Mouse (Mus musculus): ENCODE measurements around the gene Tgm1. TPM values are rescaled to one million over a fixed set of nuclear protein-coding genes. Genes with fewer than 3 reads are reported as not detected.

Tgm1 gene
- total RNA-seq, 1 experiment from 2014 or later: 1.3 TPM

DNA sequence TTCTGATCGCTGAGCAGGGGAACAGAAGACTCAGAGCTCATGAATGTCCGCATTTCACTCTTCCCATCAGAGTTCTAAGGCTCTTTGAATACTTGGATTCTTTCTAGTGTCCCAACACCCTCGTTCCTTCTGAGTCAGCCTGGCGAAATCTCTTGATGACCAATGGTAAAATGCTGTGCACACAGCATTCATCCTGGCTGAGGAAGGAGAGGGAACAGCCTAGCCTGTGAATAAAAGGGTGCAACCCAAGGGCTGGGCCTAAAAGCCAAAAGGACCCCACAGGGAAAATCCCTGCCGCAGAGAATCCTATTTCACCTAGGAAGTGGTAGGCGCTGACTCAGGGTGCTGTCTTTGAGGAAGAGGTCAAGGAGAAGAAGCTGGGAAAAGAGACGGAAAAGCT is 16.4 kb upstream of the Tgm1 start:
- no peak for ATAC-seq (replicated peaks in 1 of 2; ENCODE audit: insufficient read depth in 1 of 2, low FRiP score in 2 of 2, low TSS enrichment in 1 of 2, low read depth in 1 of 2, poor library complexity in 2 of 2, severe bottlenecking in 2 of 2)

DNA sequence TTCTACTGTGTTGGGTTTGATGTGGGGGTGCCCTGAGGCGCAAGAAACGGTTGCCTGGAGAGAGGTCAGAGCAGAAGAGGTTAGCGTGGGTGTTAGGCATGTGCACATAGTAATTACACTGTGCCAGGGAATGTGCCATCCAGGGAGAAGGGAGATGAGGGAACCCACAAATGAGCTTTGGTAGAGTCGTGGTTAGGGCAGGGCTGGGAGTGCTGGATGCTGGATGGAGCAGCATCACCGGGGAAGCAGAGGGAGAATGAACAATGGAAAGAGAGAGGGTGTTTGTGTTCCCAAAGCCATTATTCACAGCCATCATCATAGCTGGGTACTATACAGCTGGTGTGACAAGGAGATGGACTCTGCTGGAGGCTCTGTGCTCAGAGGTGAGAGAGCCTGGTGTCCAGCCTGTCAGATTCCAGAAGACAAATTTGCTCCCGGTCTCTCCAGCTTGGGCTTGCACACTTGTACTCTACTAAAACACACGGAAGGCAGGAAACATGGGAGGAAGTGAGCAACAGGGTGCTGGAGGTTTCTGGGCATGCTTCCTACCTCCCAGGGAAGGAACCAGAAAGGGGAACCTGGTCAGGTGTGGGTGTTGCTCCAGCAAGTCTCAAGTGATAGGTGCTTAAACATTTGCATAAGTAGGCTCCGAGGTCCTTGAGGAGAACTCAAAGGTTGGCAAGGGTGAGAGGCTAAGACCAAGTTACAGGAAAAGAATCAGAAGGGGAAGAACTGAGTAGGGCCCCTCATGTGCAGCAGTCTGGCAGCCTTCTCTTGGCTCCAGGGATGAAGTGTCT is 14.4 kb upstream of the Tgm1 start:
- ATAC-seq (replicated peaks in 1 of 2; ENCODE audit: insufficient read depth in 1 of 2, low FRiP score in 2 of 2, low TSS enrichment in 1 of 2, low read depth in 1 of 2, poor library complexity in 2 of 2, severe bottlenecking in 2 of 2): peak in 1 of 2 experiments; percentile 30; a peak in 1 of 4 replicates

DNA sequence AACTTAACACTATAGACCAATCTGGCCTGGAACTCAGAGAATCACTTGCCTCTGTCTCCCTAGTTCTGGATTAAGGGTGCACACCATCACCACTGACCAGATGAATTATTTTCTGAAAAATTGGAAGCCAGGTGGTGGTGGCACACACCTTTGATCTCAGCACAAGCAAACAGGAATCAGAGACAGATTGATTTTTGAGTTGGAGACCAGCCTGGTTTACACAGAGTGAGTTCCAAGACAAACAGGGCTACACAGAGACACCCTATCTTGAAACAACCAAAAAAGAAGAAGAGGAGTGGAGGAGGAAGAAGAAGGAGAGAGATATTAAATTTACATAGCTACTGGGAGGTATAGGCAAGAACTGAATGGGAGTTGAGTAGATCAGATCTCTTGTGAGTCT is 12.5 kb upstream of the Tgm1 start:
- no peak for ATAC-seq (replicated peaks in 1 of 2; ENCODE audit: insufficient read depth in 1 of 2, low FRiP score in 2 of 2, low TSS enrichment in 1 of 2, low read depth in 1 of 2, poor library complexity in 2 of 2, severe bottlenecking in 2 of 2)

DNA sequence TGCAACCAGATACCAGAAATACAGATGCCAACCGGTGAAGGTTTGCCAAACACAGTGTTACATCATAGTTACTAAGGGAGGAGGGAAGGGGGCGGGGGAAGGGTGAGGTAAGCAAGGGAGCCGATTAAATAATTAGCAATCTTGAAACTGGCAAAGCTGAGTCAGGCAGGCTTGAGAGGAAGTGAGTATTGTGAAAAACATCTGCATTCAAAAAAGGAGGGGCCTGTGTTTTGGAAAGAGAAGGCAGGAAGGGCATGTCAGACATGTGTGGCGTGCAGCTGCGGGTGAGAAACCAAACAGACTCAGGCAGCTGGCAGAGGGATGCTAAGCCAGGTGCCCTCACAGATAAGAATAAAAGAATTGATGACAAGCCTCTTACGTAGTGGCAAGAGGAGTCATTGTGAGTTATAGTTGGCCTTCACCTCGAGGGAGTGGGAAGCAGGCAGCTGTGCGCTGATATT is 10.7 kb upstream of the Tgm1 start:
- ATAC-seq (replicated peaks in 1 of 2; ENCODE audit: insufficient read depth in 1 of 2, low FRiP score in 2 of 2, low TSS enrichment in 1 of 2, low read depth in 1 of 2, poor library complexity in 2 of 2, severe bottlenecking in 2 of 2): peak; percentile 66 to 72

DNA sequence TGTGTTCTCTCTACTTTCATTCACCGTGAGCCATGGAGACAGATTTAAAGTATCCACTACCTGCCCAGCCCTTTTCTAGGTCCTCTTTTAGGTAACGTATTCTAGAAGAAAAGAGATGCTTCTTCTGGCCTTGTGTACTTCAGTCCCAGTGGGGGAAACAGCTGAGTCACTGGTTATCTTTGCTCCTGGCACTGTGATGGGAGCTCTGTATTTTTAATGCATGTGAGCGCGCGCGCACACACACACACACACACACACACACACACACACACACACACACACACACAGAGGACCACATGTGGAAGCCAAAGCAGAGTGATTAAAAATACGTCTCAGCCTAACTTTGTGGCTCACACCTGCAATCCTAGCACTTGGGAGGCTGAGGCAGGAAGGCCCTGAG is 9.7 kb upstream of the Tgm1 start:
- no peak for ATAC-seq (replicated peaks in 1 of 2; ENCODE audit: insufficient read depth in 1 of 2, low FRiP score in 2 of 2, low TSS enrichment in 1 of 2, low read depth in 1 of 2, poor library complexity in 2 of 2, severe bottlenecking in 2 of 2)

DNA sequence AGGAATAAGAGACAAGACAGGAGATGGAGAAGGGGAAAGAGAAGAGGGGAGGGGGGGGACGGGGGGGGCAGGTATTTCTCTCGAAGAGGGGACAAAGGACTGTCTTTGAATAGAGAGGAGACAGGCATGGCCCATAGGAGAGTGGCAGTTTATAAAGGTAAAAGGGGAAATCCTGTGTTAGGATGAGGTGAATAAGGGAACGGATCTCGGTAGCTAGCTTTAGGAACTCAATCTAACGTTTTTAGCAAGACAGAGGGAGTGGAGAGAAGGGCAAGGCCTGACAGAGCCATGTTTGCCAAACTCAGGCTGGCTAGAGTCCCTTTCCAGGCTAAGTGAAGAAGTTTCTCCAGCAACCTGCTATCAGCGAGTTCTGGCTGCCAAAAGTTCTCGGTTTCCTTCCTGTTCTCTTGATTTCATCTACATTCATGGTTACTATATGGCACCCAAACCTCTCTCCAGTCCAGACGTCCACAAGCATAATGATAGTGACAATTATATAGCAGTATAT is 8.8 kb upstream of the Tgm1 start:
- no peak for ATAC-seq (replicated peaks in 1 of 2; ENCODE audit: insufficient read depth in 1 of 2, low FRiP score in 2 of 2, low TSS enrichment in 1 of 2, low read depth in 1 of 2, poor library complexity in 2 of 2, severe bottlenecking in 2 of 2)

DNA sequence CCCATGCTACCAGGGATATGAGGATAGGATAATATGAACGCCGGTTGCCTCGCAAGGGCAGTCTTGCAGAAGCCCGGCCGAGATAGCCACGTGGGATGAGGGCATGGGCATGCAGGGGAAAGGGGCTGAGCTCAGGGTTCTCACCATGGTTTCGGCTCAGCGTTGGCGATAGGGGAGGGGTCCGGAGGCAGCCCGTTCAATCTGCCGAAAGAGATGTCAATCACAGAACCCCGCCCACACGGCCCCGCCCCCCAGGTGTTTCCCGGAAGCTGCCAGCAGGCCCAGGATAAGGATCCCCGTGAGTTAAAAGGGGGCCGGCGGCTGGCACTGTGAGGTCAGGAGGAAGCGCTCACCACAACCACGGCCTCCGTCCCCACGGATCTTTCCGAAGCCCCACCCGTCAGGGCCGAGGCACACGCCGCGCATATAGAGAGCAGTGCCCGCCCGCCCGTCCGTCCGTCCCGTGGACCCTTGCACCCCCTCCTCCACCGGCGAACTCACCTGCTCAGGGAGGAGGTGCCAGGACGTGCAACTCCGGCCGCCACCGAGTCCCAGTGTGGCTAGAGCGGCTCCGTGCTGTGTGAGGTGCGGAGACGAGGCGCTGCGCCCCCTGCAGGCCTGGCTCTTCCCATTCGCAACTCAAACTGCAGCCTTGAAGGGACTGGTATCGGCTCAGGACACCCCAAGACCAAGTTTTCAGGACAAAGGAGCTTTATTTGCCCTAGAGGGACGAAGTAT is 8.1 kb upstream of the Tgm1 start, which contains the start of gene Rabggta:
Rabggta (minus strand) TSS at position 564 of the 738 bp plus-strand sequence.
- ATAC-seq (replicated peaks in 1 of 2; ENCODE audit: insufficient read depth in 1 of 2, low FRiP score in 2 of 2, low TSS enrichment in 1 of 2, low read depth in 1 of 2, poor library complexity in 2 of 2, severe bottlenecking in 2 of 2): peak; percentile 70 to 71

DNA sequence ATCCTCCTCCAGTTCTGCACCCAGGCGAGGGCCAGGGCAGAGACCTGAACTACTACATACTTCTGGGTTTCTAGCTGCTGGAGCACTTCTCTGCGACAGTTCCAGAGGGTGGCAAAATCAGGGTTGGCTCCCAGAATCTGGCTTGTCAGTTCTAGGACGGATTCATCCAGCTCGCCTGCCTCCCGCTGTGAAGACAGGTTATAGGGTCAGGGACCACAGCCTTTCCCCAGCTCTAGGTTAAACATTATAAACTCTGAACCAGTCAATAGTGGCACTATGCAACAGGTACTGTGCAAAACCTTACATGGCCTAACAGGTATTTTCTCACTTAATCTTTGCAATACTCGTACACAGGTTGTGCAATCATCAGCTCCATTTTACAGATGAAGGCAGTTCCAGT is 7.3 kb upstream of the Tgm1 start:
- ATAC-seq (replicated peaks in 1 of 2; ENCODE audit: insufficient read depth in 1 of 2, low FRiP score in 2 of 2, low TSS enrichment in 1 of 2, low read depth in 1 of 2, poor library complexity in 2 of 2, severe bottlenecking in 2 of 2): no peak

DNA sequence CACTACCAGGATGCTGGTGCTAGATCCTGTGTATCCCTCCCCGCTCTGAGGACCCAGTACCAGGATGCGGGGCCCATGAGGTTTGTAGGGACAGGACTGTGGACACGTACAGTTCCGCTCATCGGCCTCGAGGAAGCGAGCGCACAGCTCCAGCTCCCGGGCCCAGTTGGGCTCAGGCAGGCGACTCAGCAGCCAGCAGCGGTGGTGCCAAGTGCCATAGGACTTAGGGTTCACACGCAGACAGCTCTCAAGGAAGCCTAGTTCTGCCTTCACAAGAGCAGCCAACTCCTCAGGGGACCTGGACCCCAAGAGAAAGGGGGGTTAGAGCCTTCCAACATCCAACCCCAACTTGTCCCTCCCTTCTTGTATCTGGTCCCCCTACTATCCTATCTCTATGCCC is 6.9 kb upstream of the Tgm1 start:
- no peak for ATAC-seq (replicated peaks in 1 of 2; ENCODE audit: insufficient read depth in 1 of 2, low FRiP score in 2 of 2, low TSS enrichment in 1 of 2, low read depth in 1 of 2, poor library complexity in 2 of 2, severe bottlenecking in 2 of 2)

DNA sequence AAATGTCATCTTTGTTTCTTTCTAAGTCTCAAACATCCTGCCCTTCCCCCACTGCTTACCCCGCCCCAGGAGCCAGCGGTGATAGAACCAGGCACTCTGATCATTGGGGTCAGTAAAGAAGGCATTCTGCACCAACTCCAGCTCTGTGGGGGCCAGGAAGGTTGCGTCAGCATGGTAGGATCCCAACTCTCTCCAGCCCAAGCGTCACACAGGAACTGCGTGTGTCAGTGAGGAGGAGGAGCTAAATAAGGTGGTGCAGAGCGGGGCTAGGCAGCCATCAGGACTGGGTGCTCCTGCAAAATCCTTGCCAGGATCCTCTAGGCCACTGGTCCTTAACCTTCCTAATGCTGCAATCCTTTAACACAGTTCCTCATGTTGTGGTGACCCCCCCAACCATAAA is 6.0 kb upstream of the Tgm1 start:
- no peak for ATAC-seq (replicated peaks in 1 of 2; ENCODE audit: insufficient read depth in 1 of 2, low FRiP score in 2 of 2, low TSS enrichment in 1 of 2, low read depth in 1 of 2, poor library complexity in 2 of 2, severe bottlenecking in 2 of 2)

DNA sequence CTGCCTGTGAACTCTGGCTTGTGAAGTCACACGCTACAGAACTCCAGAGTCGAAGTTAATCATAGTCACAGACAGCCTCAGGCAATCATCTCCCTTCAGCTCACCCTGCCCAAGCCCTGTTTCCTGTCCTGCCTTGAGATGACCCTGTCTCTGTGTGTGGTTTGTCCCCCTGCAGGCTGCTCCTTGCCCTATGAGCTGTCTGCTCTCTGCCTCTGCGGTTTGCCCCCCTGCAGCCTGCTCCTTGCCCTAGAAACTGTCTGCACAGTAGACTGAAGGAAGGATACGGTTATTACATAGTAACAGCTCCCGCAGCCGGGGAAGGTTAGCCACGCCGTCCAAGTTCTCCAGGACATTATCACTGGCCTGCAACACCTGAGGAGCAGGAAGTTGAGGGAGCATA is 3.2 kb upstream of the Tgm1 start:
- no peak for ATAC-seq (replicated peaks in 1 of 2; ENCODE audit: insufficient read depth in 1 of 2, low FRiP score in 2 of 2, low TSS enrichment in 1 of 2, low read depth in 1 of 2, poor library complexity in 2 of 2, severe bottlenecking in 2 of 2)

DNA sequence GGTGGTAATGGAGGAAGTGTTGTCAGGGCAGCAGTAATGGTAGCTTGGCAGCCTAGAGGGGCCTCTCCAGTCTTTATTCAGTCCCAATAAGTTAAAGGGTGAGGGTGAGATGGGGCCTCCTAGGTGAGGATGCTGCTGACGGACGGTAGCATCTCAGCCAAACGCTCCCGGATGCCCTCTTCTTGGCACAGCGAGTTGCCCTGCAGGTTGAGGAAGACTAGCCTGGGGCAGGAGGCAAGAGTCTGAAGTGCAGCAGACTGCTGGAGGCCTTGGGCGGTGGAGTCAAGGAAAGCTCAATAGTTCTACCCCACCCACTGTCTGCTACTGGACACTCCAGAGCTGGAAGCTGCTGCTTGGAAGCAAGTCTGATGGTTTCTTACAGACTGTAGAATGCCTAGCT is 2.5 kb upstream of the Tgm1 start:
- ATAC-seq (replicated peaks in 1 of 2; ENCODE audit: insufficient read depth in 1 of 2, low FRiP score in 2 of 2, low TSS enrichment in 1 of 2, low read depth in 1 of 2, poor library complexity in 2 of 2, severe bottlenecking in 2 of 2): no peak

DNA sequence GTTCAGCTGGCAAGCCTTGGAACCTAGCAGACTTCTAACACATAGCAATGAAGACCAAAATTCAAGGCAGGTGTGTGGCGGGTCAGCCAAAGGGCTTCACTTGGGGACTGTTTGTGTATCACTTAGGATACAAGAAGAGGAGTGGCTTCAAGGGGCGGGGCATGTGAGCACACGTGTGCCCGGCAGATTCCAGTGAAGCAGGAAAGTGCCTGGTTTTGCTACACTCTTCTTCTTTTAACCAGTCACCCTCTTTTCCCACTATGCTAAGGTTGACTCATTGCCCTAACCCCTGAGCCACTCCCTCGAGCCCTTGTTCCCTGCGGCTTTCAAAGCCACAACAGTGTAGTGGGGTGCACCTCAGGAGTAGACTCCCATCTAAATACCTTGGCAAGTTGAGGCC is 1.2 kb upstream of the Tgm1 start:
- no peak for ATAC-seq (replicated peaks in 1 of 2; ENCODE audit: insufficient read depth in 1 of 2, low FRiP score in 2 of 2, low TSS enrichment in 1 of 2, low read depth in 1 of 2, poor library complexity in 2 of 2, severe bottlenecking in 2 of 2)

DNA sequence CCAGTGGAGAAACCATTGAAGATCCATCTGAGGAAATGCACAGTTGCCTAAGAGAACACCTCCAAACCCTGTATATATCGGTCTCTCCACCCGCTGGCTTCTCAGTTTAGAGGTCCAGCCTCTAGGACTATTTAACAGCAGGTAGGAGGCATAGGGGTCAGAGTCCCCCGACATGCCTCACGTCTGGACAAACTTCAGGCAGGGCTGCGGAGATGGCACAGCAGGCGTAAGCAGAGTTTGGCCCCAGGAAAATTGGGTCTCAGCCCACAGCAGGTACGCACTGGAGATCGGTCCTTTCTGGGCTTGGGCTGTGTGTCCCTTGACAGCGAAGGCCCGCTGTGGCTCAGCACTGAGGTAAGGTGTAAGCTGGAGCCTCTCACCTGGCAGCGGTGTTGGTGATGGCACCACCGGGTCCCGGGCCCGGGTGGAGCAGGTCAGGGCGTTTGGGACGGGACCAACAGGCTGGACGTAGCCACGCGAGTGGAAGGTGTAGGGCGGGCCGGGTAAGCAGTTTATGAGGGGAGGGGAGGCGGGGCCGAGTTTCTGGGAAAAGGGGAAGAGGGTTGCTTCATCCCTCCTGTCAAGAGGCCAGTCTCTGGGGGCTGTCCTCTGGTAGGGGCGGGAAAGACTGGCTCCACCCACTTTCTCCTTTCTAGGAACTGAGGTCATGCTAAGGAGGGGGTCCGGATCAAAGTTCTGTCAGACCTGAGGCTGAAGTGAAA is 558 bp downstream of the Tgm1 start:
- peak; percentile 73 to 80 for ATAC-seq (replicated peaks in 1 of 2; ENCODE audit: insufficient read depth in 1 of 2, low FRiP score in 2 of 2, low TSS enrichment in 1 of 2, low read depth in 1 of 2, poor library complexity in 2 of 2, severe bottlenecking in 2 of 2)

DNA sequence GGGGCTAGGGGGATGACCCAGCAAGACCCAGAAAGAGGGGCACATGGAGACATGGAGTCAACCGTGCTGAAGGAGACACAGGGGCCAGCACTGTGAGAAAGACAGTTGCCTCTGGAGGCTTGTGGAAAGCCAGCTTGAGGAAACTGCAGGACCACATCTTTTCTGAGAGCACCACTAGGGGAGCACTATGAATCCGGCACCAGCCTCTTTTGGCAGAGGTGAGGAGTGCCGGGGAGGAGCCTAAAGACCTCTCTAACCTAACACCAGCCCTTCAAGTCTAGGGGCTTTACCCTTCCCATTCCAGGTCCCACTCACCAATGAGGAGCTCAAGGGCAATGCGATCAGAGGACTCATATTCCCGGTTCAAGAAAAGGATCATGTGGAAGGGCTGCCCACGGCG is 1.9 kb downstream of the Tgm1 start:
- no peak for ATAC-seq (replicated peaks in 1 of 2; ENCODE audit: insufficient read depth in 1 of 2, low FRiP score in 2 of 2, low TSS enrichment in 1 of 2, low read depth in 1 of 2, poor library complexity in 2 of 2, severe bottlenecking in 2 of 2)

DNA sequence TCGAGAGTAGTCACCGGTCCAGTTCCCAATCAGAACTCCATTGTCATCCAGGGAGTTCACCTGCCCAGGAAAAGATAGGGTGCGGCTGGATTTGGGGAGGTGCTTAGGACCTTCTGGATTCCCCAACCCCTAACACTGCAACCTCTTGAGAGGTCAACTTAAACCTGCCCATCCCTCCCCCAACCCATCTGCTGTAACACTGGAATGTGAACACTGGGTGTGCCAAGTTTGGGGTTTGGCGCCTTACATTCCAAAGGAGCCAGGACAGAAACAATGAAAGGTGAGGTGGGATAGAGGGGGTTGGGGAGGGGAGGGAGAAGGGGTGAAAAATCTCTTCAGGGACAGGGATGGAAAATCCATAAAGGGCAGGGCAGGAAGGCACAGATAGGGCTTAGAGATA is 4.2 kb downstream of the Tgm1 start:
- ATAC-seq (replicated peaks in 1 of 2; ENCODE audit: insufficient read depth in 1 of 2, low FRiP score in 2 of 2, low TSS enrichment in 1 of 2, low read depth in 1 of 2, poor library complexity in 2 of 2, severe bottlenecking in 2 of 2): no peak

DNA sequence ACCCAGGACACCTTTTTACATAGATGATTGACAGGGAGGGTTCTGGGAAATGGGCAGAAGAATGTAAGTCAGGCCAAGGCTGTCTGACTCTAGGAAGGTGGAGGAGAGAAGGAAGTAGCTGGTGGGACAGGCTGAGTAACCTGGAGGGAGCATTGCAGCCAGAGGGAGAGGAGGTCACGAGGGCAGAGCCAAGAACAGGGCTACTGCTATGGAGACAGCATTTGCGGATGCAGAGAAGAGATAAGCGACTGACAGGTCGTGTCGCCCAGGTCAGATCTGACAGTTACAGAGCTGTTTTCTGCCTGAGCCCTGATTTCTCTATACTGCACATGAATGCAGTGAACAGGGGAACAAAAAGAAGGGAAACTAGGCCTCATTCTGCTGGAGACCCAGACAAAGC is 6.3 kb downstream of the Tgm1 start:
- no peak for ATAC-seq (replicated peaks in 1 of 2; ENCODE audit: insufficient read depth in 1 of 2, low FRiP score in 2 of 2, low TSS enrichment in 1 of 2, low read depth in 1 of 2, poor library complexity in 2 of 2, severe bottlenecking in 2 of 2)

DNA sequence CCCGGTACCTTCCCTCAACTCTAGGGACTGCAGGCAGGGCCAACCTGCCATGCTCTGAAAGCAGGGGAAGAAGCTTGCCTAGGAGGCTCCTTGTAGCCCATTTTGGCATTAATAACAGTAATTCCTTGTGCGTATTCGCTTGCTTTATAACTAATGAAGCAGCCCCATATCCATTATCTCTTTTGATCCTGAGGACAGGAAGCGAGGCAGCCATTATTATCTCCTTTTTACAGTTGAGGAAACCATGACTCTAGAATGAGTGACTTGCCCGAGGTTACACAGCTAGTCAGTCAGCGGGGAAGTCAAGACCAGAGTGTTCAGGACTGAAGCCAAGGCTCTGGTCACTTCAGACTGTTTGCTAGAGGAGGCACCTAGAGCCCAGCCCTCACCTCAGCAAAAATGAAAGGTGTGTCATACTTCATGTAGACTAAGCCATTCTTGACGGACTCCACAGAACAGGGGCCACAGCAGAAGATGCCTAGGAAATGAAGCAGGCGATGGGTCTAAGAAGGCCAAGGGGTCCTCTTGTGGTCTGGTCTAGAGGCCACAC is 7.6 kb downstream of the Tgm1 start:
- no peak for ATAC-seq (replicated peaks in 1 of 2; ENCODE audit: insufficient read depth in 1 of 2, low FRiP score in 2 of 2, low TSS enrichment in 1 of 2, low read depth in 1 of 2, poor library complexity in 2 of 2, severe bottlenecking in 2 of 2)
